Mouse (Mus musculus): ENCODE results near the gene Fermt3. TPM values are rescaled to one million over a fixed set of nuclear protein-coding genes. Genes with fewer than 3 reads are reported as not detected.
"Not testable (repeated sequence)": the region's sequence is repeated elsewhere in the genome, so short reads cannot be mapped to it uniquely, and the experiment has no call there.

Fermt3 gene
- polyA plus RNA-seq, 1 experiment from 2014 or later = 7.1 TPM

DNA sequence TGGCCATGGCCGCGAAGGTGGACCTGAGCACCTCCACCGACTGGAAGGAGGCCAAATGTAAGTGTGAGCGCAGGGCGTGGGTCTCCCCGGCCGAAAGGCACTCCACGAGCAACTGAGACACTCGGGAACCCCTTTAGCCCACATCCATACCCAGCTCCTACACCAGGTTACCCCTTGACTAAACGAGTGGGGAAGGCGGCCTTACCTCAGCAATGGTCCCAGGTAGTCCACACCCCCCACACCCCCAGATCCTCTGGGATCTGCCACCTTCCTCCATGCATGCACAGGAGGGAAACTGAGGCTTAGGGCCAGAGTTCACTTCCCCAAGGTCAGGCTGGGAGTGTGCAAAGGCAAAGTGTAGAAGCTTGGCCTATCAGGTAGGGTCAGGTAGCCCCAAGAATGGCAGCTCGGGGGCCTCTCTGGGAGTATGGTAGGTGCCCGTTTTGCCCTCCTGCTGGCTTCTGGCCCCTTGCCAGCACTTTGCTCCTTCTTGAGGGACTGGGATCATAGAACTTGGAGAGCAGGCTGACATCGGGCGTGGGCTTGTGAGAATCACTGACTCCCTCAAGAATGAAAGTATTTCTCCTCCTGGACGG, 38.0 kb upstream of the Fermt3 start:
- peak overlapping the region; percentile 74 for H3K4me3 ChIP-seq (replicated peaks)
- peak; percentile 39 for ATAC-seq (ENCODE audit: insufficient number of reproducible peaks, insufficient read depth, low FRiP score, low TSS enrichment, low read depth)
- no peaks in the 10 kb centered on the region for H3K36me3 ChIP-seq
- peaks cover 29% of the 10 kb centered on the region for H3K4me1 ChIP-seq (replicated peaks)
- H3K9ac ChIP-seq (replicated peaks) = peak overlapping the region; percentile 77
- 0 out of 2 replicates have a peak overlapping the region, but pooled peaks have one; percentile 41 for H3K27ac ChIP-seq
- H3K9me3 ChIP-seq = no peaks in the 10 kb centered on the region
- WGBS = 5% methylated on average over 16 of the region's 16 CpGs
- H3K27me3 ChIP-seq = peaks cover 33% of the 10 kb centered on the region
- peak overlapping the region; percentile 100 for H3K4me2 ChIP-seq

DNA sequence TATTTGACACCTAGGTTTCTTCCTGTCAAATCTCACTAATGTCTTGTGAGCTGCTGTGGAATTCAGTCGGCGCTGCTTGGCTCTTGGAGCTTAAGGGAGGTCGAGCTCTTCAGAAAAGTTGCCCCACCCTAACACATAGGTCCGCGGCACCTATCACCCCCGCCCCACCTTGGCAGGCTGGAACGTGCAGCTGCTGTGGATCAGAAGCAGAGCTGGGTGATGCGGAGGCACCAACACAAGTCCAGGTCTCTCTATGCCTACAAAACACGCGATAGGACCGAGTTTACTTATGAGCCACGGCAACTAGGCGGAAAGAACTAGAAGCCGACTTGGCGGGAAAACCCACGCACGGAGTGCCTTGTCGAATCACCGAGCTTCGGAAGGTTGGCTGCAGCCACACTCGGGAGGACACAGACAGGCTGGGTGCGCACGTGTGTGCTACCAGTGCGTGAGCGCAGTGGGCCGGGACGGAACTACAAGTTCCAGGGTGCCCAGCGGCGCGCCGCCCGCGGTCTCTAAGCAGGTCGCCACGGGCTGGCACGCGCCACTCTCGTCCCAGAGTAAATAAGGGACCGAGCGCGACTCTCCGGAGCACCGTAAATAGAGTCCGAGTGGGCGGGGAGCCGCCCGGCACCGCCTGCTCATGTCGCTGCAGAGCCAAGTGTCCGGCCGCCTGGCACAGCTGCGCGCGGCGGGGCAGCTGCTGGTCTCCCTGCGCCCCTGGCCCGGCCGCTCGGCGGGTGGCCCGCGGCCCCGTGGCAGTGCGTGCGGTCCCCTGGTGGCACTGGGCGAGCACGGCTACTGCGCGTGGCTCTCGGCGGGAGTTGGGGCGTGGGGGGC, 37.2 kb upstream of the Fermt3 start, which contains the start of gene Macrod1:
Macrod1 (plus strand) TSS at position 563 of the 840 bp plus-strand sequence.
- Histone ChIP-seq H3K27ac (0 out of 2 replicates have a peak within 1 kb of the TSS, but pooled peaks have one; percentile 41), H3K9ac (replicated peaks) (peak within 1 kb of the TSS; percentile 77), H3K9me3 (no peaks in the 10 kb centered on the region), H3K4me2 (peak within 1 kb of the TSS; percentile 100), H3K36me3 (no peaks in the 10 kb centered on the region), H3K4me1 (replicated peaks) (peaks cover 29% of the 10 kb centered on the region), H3K27me3 (peaks cover 33% of the 10 kb centered on the region), H3K4me3 (replicated peaks) (peak within 1 kb of the TSS; percentile 74)
- under 1% methylated on average over 72 of the region's 72 CpGs for WGBS
- ATAC-seq (ENCODE audit: insufficient number of reproducible peaks, insufficient read depth, low FRiP score, low TSS enrichment, low read depth) = peak; percentile 76

- H3K27ac ChIP-seq = no peak overlapping the region
- WGBS = 45% methylated on average over 3 of the region's 3 CpGs
- no peaks in the 10 kb centered on the region for H3K36me3 ChIP-seq
- H3K4me2 ChIP-seq = no peak overlapping the region
- no peak for ATAC-seq (ENCODE audit: insufficient number of reproducible peaks, insufficient read depth, low FRiP score, low TSS enrichment, low read depth)
- H3K27me3 ChIP-seq = peaks cover 32% of the 10 kb centered on the region
- H3K9me3 ChIP-seq = no peaks in the 10 kb centered on the region
- H3K4me1 ChIP-seq (replicated peaks) = peaks cover 29% of the 10 kb centered on the region
- no peak overlapping the region for H3K9ac ChIP-seq (replicated peaks)
- no peak overlapping the region for H3K4me3 ChIP-seq (replicated peaks)
Measured at GRCm38 (mm10) chr19:7055173-7055572, 35.9 kb upstream of the Fermt3 start.

DNA sequence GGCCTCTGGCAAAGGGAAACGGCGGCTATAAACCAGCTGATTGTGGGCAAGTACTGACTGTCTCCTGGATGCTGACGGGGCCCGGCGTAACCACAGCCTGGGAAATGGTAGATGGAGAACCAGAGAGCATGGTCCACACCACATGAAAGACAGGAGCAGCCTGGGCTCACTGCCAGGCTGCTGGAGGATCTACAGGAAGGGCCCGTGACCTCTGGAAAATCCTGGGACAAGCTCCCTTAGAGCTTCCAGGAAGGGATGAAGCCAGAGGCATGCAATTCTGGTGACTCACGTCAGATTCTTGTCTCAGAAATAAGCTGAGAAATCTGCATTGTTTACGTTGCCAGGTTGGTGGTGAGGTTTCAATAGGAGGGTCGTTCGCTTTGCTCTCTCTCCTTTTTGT, 35.5 kb upstream of the Fermt3 start:
- Histone ChIP-seq H3K27ac (no peak overlapping the region), H3K4me3 (replicated peaks) (no peak overlapping the region)

GRCm38 (mm10) chr19:7053382-7053781, 34.1 kb upstream of the Fermt3 start:
- H3K27ac ChIP-seq; H3K9ac ChIP-seq (replicated peaks); ATAC-seq (ENCODE audit: insufficient number of reproducible peaks, insufficient read depth, low FRiP score, low TSS enrichment, low read depth); H3K4me3 ChIP-seq (replicated peaks); H3K4me2 ChIP-seq; H3K36me3 ChIP-seq; H3K9me3 ChIP-seq: not testable (repeated sequence)
- Histone ChIP-seq H3K27me3 (peaks cover 23% of the 10 kb centered on the region), H3K4me1 (replicated peaks) (peaks cover 26% of the 10 kb centered on the region)
- 85% methylated on average over 4 of the region's 4 CpGs for WGBS

More for the DNA sequence above, 35.5 kb upstream of the Fermt3 start:
- Histone ChIP-seq H3K4me2 (no peak overlapping the region), H3K9me3 (no peaks in the 10 kb centered on the region), H3K36me3 (no peaks in the 10 kb centered on the region), H3K9ac (replicated peaks) (no peak overlapping the region), H3K27me3 (peaks cover 28% of the 10 kb centered on the region), H3K4me1 (replicated peaks) (peaks cover 29% of the 10 kb centered on the region)
- WGBS = 54% methylated on average over 10 of the region's 10 CpGs
- no peak for ATAC-seq (ENCODE audit: insufficient number of reproducible peaks, insufficient read depth, low FRiP score, low TSS enrichment, low read depth)

DNA sequence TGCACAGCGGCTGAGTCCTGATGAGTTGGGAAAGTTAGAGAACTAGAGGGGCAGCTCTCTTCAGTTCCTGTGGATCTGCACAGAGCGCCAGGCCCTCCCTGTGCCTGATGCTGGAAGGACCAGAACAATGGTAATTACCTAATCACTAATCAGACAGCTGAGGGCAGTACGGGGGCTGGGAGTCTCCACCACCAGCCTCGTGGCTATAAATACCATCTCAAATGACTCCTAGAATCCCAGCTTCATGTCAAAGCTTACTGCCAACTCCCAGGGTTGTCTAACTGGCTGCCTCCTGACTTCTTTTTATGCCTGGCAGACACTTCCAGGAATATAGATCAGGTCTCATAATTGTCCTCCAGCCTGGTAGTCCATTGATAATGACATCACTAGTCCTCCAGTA, 25.4 kb upstream of the Fermt3 start:
- H3K4me1 ChIP-seq (replicated peaks) = peaks cover 6% of the 10 kb centered on the region
- no peak overlapping the region for H3K4me3 ChIP-seq (replicated peaks)
- H3K9me3 ChIP-seq = no peaks in the 10 kb centered on the region
- no peak overlapping the region for H3K4me2 ChIP-seq
- ATAC-seq (ENCODE audit: insufficient number of reproducible peaks, insufficient read depth, low FRiP score, low TSS enrichment, low read depth) = no peak
- no peak overlapping the region for H3K9ac ChIP-seq (replicated peaks)
- H3K36me3 ChIP-seq = no peaks in the 10 kb centered on the region
- 31% methylated on average over 4 of the region's 4 CpGs for WGBS
- H3K27me3 ChIP-seq = no peaks in the 10 kb centered on the region
- H3K27ac ChIP-seq = no peak overlapping the region

- ATAC-seq (ENCODE audit: insufficient number of reproducible peaks, insufficient read depth, low FRiP score, low TSS enrichment, low read depth) = no peak
- Histone ChIP-seq H3K36me3 (no peaks in the 10 kb centered on the region), H3K27me3 (no peaks in the 10 kb centered on the region), H3K27ac (no peak overlapping the region), H3K9me3 (no peaks in the 10 kb centered on the region), H3K9ac (replicated peaks) (no peak overlapping the region), H3K4me3 (replicated peaks) (no peak overlapping the region), H3K4me2 (no peak overlapping the region), H3K4me1 (replicated peaks) (peaks cover 6% of the 10 kb centered on the region)
- 65% methylated on average over 4 of the region's 4 CpGs for WGBS
Measured at GRCm38 (mm10) chr19:7044279-7044678, 25.0 kb upstream of the Fermt3 start.

- Histone ChIP-seq H3K4me1 (replicated peaks) (peaks cover 17% of the 10 kb centered on the region), H3K4me3 (replicated peaks) (no peak overlapping the region), H3K27me3 (no peaks in the 10 kb centered on the region), H3K9ac (replicated peaks) (no peak overlapping the region), H3K4me2 (peak overlapping the region; percentile 81), H3K27ac (peak overlapping the region; percentile 96), H3K9me3 (no peaks in the 10 kb centered on the region), H3K36me3 (peaks cover 18% of the 10 kb centered on the region)
- 88% methylated on average over 2 of the region's 2 CpGs for WGBS
- ATAC-seq (ENCODE audit: insufficient number of reproducible peaks, insufficient read depth, low FRiP score, low TSS enrichment, low read depth) = no peak
Measured at GRCm38 (mm10) chr19:7041171-7041570, 21.9 kb upstream of the Fermt3 start.

DNA sequence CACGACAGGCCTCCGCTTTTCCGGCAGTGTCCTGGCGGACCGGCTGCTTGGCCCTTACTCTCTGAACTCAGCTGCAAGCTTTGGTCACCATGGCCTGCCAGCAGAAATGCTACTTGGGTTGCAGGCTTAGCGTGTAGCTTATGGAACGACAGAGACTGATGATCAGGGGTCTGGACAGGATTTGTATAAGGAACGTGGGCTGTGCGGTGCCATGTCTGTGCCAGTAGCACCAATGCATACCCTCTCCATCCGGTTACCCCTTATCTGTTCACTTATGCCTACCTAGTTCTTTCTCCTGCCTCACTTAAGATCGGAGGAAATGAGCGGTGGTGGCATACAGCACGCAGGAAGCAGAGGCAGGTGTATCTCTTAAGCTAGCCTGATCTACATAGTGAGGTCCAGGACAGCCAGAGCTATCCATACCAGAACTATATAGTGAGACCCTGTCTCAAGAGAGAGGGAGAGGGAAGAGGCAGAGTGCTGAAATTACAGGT, 21.4 kb upstream of the Fermt3 start:
- Histone ChIP-seq H3K27ac (peak overlapping the region; percentile 96), H3K9ac (replicated peaks) (peak overlapping the region; percentile 71), H3K27me3 (no peaks in the 10 kb centered on the region), H3K4me1 (replicated peaks) (peaks cover 17% of the 10 kb centered on the region), H3K4me2 (peak overlapping the region; percentile 81), H3K4me3 (replicated peaks) (peak overlapping the region; percentile 89), H3K36me3 (peaks cover 19% of the 10 kb centered on the region), H3K9me3 (no peaks in the 10 kb centered on the region)
- WGBS = 29% methylated on average over 13 of the region's 13 CpGs
- 0 out of 2 replicates have a peak, but pooled peaks have one; percentile 0 for ATAC-seq (ENCODE audit: insufficient number of reproducible peaks, insufficient read depth, low FRiP score, low TSS enrichment, low read depth)

- peaks cover 17% of the 10 kb centered on the region for H3K4me1 ChIP-seq (replicated peaks)
- H3K27me3 ChIP-seq = no peaks in the 10 kb centered on the region
- peak within 1 kb of the TSS; percentile 81 for H3K4me2 ChIP-seq
- no peaks in the 10 kb centered on the region for H3K9me3 ChIP-seq
- peak within 1 kb of the TSS; percentile 96 for H3K27ac ChIP-seq
- ATAC-seq (ENCODE audit: insufficient number of reproducible peaks, insufficient read depth, low FRiP score, low TSS enrichment, low read depth) = peak; percentile 98
- peak within 1 kb of the TSS; percentile 89 for H3K4me3 ChIP-seq (replicated peaks)
- H3K36me3 ChIP-seq = peaks cover 25% of the 10 kb centered on the region
- WGBS = under 1% methylated on average over 49 of the region's 49 CpGs
- peak within 1 kb of the TSS; percentile 93 for H3K9ac ChIP-seq (replicated peaks)
Measured at GRCm38 (mm10) chr19:7039841-7040636, 20.8 kb upstream of the Fermt3 start, which contains the start of gene Stip1. Gene Stip1 (minus strand): TSS chr19:7039967.

Measured in limb, embryonic 12.5 days (tissue).